Mouse (Mus musculus) c-Kit-positive CD71-negative TER-119-negative erythroid progenitor cells, embryonic 14.5 days (primary cell): ENCODE measurements around the gene Csrp3.

Experiments
- DNase-seq: peaks from one replicate; pipeline ENCODE4 v3.0.0-alpha.2; 2013; ENCODE audit warnings: low read depth

Gene Csrp3

GRCm38 (mm10) chr7:48829177-48829910 lies 18.5 kb downstream of the Csrp3 start:
- no peak for DNase-seq

DNA sequence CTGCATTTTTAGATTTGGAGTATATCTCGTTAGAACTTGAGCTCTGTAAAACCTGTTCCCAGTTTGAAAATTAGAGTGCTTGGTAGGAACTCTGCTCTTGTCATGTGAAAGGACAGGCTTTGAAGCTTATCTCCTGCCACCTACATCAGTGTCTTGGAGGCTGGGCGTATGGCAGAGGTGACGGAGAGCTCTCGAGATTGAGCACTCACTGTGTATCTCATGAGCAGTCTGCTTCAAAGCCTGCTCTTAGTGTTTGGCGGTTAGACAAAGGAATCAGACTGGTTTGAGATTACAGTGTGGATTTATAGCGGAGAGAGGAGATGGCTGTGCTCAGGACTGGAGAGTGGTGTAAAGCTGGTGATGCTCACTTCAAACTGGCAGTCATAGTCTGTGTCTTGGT lies 22.7 kb downstream of the Csrp3 start:
- no peak for DNase-seq

DNA sequence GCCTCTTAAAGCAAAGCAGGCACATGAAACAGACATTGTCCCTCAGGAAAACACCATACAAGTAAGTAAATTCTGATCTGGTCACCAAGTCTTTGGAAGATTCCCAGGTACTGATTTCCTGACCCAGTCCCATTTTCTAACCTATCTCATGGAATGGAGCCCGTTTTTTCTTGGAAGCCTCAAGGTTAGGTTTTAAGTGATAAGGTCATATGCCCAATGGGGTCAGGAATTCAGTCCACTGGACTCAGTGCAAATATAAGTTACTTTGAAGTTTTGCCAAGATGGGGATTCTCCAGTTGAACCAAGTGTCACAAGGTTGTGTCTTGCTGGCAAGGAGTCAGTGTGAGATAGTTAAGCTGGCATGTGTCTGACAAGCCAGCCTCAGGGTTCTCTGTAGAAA lies 23.2 kb downstream of the Csrp3 start:
- DNase-seq: no peak

DNA sequence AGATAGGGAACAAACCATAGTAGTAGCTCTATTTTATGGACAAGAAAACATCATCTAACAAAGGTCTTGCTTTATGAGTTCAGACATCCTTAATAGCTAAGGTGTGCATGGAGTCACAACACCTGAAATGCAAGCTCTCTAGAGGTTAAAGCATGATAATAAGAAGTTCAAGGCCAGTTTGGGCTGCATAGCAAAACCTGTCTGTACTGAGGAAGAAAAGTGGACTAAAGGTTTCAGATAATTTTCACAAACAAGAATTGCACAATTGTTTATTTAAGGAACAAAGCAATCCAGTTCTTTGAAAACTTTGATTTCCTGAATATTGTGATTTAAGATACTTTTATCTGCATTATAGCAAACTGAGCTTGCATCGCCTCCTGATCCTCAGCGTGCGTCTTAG lies 24.2 kb downstream of the Csrp3 start:
- no peak for DNase-seq

GRCm38 (mm10) chr7:48821654-48822053 lies 26.2 kb downstream of the Csrp3 start:
- no peak for DNase-seq

DNA sequence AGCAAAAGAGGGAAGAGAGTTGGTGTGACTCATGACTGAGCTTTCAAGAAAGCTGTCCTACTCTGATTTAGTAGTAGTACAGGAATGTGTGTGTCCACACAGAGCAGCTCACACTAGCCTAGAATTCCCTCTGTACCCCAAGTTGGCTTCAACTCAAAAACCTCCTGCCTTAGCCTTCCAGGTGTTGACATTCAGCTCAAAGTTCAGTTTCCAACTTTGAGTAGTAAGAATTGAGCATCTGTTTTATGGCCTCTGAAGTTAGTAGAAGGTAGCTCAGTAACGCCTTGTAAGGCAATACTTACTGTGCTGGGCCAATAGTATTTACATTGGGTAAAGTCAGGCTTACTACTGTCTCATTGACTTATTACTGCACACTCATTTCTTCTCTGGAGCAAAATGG lies 34.2 kb downstream of the Csrp3 start:
- no peak for DNase-seq

- no peak for DNase-seq
These were observed 35.5 kb downstream of the Csrp3 start for GRCm38 (mm10) chr7:48812358-48812757.

DNA sequence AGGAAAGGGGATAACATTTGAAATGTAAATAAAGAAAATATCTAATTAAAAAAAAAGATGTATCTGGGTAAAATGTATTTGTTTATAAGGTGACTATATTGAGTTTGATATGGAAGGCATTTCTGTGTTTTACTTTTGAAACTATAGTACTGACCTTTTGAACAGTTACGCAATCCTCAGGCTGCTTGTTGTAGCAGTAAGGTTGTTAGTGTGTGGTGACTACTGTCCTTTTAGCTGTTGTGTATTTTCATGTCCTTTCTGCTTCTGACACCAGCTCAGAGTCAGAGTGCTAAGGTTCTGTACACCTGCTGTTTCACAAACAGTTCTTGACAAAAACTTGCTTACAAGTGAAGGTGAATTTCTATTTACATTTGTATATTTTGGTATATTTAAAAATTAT lies 37.2 kb downstream of the Csrp3 start:
- DNase-seq: no peak

DNA sequence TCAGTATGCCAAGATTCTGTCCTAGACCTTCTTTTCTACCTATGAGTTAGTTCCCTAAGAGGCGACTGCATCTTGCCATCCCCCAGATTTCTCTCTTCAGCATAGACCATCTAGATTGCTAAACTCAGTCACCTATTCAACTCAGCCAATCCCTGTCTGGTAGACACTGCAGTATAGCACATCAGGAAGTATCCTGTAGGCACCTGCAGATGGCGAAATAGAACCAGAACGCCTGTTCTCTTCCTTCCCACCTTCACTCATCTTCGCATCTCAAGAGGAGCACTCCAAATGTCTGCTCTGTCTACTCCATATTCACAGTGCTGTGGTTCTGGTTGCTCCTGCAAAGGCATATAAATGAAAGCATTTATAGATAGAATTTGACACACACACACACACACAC lies 41.2 kb downstream of the Csrp3 start:
- DNase-seq: no peak

DNA sequence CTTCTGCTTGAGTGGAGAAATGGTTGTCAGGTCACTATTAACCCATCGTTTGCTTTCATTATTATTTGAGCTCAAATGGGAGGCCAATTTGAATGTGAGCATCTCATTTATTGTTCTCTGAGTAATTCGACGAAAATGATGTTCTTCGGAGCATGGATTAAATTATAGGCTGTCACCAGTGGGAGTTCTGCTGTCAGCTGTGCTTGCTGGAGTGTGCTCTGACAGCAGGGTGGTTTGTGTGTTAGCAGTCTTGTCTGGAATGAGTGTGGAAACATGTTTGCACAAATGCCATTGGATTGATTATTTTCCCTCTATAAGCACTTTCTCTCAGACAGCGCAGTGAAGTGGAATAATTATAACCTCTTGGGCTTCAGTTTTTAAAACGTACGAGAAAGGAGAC lies 44.5 kb downstream of the Csrp3 start:
- no peak for DNase-seq

DNA sequence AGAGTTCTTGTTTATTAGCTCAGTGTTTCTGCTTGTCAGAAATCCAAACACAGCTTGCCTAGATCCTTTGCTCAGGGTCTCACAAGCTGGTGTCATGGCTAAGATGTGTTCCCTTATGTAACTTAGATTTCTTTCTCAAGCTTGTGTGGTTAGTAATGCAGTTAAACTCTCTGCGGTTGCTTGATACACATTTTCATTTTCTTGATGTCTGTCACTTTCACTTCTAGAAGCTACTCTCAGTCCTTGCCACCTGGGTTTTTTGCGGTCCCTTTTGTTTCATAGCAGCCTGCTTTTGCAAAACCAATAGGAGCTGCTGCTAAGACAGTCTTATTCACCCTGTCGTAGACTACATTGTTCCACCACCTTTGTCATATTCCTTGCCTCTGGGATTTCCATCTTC lies 52.7 kb downstream of the Csrp3 start:
- no peak for DNase-seq

GRCm38 (mm10) chr7:48791412-48791811 lies 56.4 kb downstream of the Csrp3 start:
- DNase-seq: no peak

GRCm38 (mm10) chr7:48790117-48790516 lies 57.7 kb downstream of the Csrp3 start:
- no peak for DNase-seq

GRCm38 (mm10) chr7:48788851-48789572 lies 58.8 kb downstream of the Csrp3 start, which contains the start of gene Zdhhc13:
TSS of gene Zdhhc13 (plus strand) at chr7:48789003.
- peak; percentile 93 for DNase-seq

- no peak for DNase-seq
These were observed 59.5 kb downstream of the Csrp3 start for GRCm38 (mm10) chr7:48788348-48788747.

GRCm38 (mm10) chr7:48784773-48785523 lies 62.9 kb downstream of the Csrp3 start:
- no peak for DNase-seq

DNA sequence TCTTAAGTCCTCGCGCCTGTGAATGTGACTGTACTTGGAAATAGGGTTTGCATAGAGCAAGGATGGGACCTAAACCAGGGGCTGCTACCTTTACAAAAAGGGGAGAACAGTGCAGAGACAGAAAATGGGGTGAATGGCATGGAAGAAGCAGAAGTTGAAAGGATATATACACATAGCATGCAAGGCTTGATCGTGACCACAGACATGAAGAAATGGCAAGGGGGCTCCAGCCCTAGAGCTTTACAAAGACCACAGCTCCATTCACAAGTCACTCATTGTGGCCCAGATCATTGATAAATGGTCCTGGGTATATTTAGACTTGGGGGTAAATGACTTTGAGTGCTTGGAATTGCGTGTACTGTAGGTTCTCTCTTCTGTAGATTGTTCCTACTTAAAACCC lies 65.4 kb downstream of the Csrp3 start:
- no peak for DNase-seq
